Mouse (Mus musculus) mesoderm, embryonic 11.5 days (tissue): Measurements from ENCODE around the gene Slco2b1.

Experiments
- DNase-seq: peaks from one replicate; pipeline ENCODE4 v3.0.0-alpha.2; 2012; ENCODE audit warnings: low read depth, low spot score

The Slco2b1 gene

DNA sequence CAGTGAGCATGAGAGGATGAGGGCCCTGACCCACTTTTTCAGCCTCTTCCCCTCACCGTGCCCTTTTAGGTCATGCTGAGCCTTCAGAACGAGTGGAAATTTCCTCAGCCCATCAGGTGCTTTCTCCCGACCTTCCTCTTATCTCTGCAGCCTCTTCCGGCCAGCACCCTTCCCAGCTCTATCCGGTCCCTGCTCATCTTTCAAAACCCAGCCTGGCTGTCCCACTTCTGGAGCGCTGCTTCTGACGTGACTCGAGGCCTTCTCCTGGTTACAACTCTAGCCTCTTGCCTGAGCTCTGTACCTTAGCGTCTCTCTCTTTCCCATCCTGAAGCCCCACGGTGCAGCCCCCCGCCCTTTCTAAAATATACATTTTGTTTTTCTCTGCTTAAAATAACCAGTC is 56.9 kb downstream of the Slco2b1 start:
- no peak for DNase-seq

DNA sequence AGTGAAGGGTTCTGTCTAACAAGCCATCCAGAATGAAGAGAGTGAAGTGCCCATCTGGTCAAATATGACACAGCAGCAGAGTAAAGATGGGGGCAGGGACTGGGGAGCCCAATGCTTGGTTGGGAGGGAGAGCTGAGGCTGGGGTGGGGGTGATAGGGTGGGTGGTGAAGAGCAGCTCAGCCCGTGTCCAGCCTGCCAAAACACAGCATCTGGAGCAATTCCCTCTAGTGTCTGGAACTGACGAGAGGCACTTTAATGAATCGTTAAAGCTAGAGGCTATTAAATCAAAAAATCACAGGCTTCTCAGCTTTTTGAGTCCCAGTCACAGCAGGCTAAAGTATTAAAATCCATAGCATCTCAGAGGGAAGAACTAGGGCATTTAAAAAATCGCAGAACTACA is 61.6 kb downstream of the Slco2b1 start:
- DNase-seq, result no peak

DNA sequence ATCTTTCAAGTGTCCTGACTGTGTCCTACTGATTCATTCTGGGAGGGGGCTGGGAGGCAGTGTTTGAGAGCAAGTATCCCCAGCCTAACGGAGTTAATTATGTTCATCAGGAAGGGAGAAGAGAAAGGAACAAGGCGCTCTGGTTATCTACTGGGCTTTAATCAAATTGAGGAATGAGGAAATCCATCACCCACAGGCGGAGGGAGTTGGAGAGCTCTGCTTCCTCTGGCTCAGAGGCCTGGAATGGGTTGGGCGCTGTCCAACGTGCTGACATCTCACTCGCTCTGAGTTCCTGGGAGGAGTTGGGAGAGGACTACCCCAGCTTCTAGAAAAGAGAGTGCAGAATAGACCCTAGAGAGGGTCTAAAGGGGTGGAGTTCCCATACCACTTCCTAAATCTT is 62.5 kb downstream of the Slco2b1 start:
- peak; percentile 76 for DNase-seq

DNA sequence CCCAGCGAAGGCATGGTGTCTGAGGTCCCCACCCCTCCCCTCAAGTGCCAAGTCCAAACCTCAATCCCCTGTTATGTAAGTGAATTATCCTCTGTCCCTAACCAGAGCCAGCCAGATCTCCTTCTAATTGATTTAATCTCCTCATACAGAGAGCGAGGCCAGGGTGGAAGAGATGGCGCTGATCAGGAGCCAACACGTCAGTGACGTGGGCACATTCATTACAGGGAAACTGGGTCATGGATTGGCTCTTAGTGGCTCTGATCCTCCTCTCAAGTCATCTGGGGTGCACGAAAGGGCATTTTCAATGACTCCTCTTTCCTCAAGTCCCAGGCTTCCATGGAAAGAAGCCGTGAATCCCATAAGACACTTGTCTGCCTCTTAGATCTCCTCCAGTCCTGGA is 66.4 kb downstream of the Slco2b1 start:
- no peak for DNase-seq

DNA sequence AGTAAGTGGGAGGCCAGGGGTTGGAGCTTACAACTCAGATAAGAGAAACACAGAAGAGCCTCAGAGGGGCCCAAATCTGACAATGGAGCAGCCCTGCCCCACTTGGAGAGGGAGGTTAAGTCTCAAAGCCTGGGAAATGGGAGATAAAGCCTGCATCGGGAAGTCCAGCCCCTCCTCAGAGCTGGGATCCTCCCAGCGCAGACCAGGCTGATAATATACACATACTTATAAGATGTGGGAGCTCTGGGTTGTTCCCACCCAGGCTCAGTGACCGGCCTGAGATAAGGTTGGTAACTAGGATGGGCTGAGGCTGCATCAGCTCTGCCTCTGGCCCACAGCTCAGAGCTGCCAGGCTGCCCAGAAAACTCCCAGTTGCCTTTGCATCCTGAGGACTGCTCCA is 69.1 kb downstream of the Slco2b1 start:
- DNase-seq, result no peak

DNA sequence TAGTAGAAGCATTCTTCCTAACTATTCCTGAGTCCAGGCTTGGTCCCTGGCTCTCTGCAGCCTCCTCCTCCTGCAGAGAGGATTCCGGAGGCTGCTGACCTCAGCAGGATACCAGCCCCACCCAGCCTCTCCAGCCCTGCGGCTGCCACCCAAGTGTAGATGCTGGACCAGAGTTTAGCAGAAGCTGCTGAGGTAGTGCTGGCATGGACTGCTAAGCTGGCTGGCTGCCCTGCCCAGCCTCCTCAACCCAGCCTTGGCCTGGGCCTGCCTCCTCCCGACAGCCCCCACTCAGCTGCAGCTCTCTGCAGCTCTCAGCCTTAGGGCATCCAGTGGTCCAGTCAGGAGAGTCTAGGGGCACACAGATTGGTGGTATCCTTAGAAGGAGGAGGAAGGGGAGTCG is 69.9 kb downstream of the Slco2b1 start:
- no peak for DNase-seq

DNA sequence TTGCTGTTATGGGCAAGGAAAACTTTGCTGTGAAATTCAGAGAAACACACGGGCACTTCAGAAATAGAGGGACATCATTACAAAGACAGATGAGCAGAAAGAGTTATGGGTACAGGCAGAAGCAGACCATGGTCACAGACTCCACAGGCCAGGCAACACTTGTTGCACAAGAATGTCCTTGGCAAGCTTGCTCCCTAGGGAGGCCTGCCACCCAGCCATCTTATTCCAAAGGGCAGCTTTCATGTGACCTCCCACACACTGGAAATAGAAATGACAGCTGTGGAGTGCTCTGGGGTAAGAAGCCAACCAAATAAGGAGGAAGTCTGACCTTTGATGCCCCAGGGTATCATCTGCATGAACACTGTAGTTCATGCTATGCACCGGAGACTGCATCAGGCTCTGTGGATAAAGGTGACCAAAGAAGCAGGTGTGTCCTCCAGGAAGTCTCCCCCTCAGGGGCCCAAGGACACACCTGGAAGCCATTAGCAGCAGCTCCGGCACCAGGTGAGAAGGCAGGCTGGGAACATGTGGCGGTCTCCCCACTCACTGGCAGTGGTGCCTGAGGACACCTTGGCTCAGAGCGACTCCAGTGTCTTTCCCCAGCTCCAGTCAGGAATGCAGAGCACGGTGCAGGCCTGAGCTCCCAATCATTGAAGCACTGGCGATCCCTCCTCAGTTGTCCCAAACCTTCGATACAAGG is 77.0 kb downstream of the Slco2b1 start:
- DNase-seq, result no peak

DNA sequence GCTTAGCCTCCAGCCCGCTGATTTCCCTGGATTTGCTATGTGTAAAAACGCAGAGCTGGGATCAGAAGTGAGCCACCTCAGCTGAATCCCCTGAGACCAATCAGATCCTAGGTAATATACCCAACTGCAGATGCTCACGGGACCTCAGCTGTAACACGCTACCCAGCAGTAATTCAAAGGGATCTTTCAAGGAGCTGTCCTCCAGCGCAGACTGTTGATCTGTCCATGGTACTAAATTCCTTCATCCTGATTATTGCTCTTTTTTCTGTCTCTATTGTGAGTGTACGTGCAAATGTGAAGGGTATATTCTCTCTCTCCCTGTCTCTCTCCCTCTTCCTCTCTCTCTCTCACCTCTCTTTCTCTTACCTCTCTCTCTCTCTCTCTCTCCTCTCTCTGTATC is 78.9 kb downstream of the Slco2b1 start:
- DNase-seq, result peak; percentile 43

DNA sequence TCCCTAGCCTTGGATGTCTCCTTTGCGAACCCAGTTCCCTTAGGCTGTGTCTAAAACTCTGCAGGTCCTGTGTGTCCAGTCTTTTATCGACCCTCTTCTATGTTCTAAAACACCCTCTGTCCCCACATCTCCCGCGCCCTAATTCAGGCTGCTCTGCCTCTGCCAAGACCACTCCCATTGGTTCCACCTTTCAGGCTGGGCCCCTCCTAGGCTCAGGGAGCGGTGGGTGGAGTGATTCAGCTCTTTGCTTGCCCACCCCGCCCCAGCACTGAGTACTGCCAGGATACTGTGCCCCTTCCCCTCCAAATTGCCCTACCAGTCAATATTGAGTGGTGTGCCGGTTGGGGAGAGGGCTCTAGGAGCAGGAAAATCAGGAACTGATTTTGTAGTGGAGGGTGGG is 83.8 kb downstream of the Slco2b1 start:
- DNase-seq, result no peak

DNA sequence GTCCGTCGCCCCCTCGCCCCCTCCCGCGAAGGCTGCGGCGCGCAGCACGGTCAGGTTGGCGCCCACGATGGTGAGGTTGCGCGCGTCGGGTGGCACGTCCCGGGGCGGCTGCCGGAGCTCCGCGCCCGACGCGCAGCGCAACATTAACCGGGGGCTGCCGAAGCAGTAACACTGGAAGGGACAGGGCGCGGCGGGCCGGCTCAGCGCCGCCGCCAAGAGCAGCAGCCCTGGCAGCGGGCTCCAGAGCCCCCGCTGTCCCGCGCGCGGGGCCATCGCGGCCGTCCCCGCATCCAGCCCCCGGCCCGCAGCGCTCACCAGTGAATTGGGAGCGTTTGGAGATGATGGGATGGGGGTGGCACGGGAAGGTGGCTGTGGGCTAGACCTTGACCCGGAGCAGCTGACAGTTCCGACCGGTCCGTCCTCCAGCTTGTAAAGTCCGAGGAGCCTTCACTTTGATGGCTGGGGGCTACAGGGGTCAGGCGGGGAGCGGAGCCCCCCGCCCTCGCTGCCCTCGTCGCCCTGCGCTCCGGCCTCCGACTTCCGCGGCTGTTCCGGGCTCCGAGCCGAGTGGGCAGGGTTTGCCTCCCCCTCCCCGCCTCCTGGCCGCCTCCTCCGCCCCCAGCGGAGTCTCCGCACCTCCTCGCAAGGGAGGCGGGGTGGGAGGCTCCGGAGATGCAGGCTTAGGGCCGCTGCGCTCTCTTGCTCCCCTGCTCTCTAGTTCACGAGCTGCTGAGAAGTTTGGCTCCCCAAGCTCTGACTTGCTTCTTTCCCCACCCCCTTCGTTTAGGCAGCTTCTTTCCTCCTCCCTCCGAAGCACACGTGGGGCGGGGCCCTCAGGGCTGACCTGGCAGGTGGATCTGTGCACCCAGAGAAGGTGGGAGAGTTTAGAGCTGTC is 84.5 kb downstream of the Slco2b1 start, which contains the start of gene Tpbgl:
Gene Tpbgl, minus strand, starts transcription at position 728 of the 895 bp plus-strand sequence.
- DNase-seq, result peak; percentile 39

DNA sequence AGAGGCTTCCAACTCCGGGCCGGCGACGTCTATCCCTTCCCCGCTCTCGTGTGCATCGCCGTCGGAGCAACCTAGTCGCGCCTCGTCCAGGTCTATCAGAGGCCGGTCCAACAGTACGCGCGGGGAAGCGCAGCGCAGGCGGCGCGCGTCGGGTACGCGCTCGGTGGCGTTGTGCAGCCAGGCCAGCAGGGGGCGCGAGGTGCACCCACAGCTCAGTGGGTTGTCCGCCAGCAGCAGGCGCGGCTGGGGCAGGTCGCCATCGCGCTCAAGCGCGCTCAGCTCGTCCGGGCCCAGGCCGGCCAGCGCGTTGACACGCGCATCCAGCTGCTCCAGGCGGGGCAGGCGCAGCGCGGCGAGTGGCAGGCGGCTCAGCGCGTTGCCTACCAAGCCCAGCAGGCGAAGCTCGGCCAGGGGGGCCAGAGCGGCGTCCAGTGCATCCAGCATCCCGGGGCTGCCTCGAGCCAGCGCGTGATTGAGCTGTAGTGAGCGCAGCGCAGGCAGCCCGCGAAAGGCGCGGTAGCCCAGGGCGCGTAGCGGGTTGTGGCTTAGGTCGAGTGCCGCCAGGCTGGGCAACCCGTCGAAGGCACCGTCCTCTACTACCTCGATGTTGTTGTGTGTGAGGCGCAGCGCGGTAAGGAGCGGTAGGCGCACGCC is 85.3 kb downstream of the Slco2b1 start:
- DNase-seq, result peak; percentile 91

DNA sequence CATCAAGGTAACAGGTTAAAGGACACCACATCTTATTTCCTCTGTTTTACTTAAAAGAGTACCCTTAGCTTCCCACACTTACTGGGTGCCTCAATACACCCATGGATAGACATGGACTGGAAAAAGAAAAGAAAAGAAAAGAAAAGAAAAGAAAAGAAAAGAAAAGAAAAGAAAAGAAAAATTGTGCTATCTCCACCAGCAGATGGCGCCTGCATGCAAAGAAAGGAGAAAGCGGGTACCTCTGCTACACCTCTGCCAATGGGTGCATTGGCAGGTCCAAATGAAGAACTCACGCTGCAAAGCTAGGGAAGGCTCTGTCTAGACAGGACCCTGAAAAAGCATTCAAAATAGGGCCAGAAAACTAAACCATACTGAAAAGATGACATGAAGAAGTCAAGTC is 92.3 kb downstream of the Slco2b1 start:
- peak; percentile 52 for DNase-seq

DNA sequence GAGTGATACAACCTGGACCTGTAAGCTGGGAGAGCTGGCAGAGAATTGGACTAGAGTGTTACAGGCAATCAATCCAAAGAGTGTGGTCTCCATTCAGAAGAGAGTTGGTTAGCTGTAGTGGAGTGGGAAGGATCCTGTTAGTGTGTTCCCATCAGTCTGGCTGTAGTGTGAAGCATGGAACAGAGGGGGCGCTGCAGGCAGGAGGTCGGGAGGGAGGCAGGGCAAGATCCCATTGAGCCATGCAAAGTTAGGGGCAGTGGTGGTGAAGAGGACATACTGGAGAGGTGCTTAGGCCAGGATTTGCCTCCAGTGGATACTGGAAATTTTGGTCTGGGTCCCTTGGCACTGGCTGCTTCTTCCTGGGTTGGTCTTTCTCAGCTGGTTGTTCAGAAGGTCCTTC is 92.9 kb downstream of the Slco2b1 start:
- DNase-seq, result no peak
